Mouse (Mus musculus) midbrain, embryonic 11.5 days (tissue): ENCODE results near the gene Poldip2. TPM values are rescaled to one million over a fixed set of nuclear protein-coding genes. Genes with fewer than 3 reads are reported as not detected.
A peak's percentile ranks its signal among the peaks of the same experiment; 100 is the strongest.
"Not testable (repeated sequence)": the region's sequence is repeated elsewhere in the genome, so short reads cannot be mapped to it uniquely, and the experiment has no call there.

ENCODE experiments used
- ATAC-seq: fragments of 200-750 bp; cut with Nextera tagmentation; 2 replicates; pipeline ENCODE4 v1.8.0; 2017; ENCODE audit warnings: moderate TSS enrichment, moderate library complexity; ENCODE audit not compliant: low FRiP score
- DNase-seq: peaks from one replicate; pipeline ENCODE4 v3.0.0; 2015; ENCODE audit warnings: low spot score; ENCODE audit errors: missing footprints
- H3K27ac ChIP-seq: fragments of 300-500 bp; sonication (generic); 2 replicates; pipeline ENCODE4 v1.5.1; 2014; ENCODE audit warnings: low read depth, low read length
- H3K27me3 ChIP-seq: fragments of 300-500 bp; sonication (generic); 2 replicates; pipeline ENCODE4 v1.6.1; 2014; ENCODE audit warnings: mild to moderate bottlenecking, low read length, moderate library complexity, mixed read lengths; ENCODE audit not compliant: control insufficient read depth, insufficient read depth
- H3K36me3 ChIP-seq: fragments of 300-500 bp; sonication (generic); 2 replicates; pipeline ENCODE4 v1.6.1; 2014; ENCODE audit warnings: mild to moderate bottlenecking, low read length, moderate library complexity, mixed read lengths; ENCODE audit not compliant: control insufficient read depth, insufficient read depth
- H3K4me1 ChIP-seq: fragments of 300-500 bp; sonication (generic); 2 replicates; pipeline ENCODE4 v1.6.1; 2014; ENCODE audit warnings: low read length; ENCODE audit not compliant: control insufficient read depth, insufficient read depth
- H3K4me2 ChIP-seq: fragments of 300-500 bp; sonication (generic); 2 replicates; pipeline ENCODE4 v1.6.1; 2014; ENCODE audit warnings: mild to moderate bottlenecking, moderate library complexity
- H3K4me3 ChIP-seq: fragments of 300-500 bp; sonication (generic); 2 replicates; pipeline ENCODE4 v1.5.1; 2014; ENCODE audit warnings: low read depth, low read length
- H3K9ac ChIP-seq: fragments of 300-500 bp; sonication (generic); 2 replicates; pipeline ENCODE4 v1.6.1; 2014; ENCODE audit warnings: low read length
- H3K9me3 ChIP-seq: fragments of 300-500 bp; sonication (generic); 2 replicates; pipeline ENCODE4 v1.6.1; 2016; ENCODE audit warnings: low read length; ENCODE audit not compliant: control insufficient read depth
- WGBS: fragments of 180-500 bp; shearing (Covaris S2); extraction: QIAGEN DNeasy Blood & Tissue Kit; methylation state at CpG from one replicate; pipeline ENCODE4 v1.1.7; 2014; 5-methylcytosine and 5-hydroxymethylcytosine counted together
- polyA plus RNA-seq: library from polyadenylated mRNA; unstranded; fragments of >200 nt; fragmentation: Nextera tagmentation; extraction: Ambion mirVana; gene quantifications from 2 replicates; pipeline ENCODE4 v1.2.1, GENCODE M21; 2014

Poldip2 gene
- polyA plus RNA-seq, 1 experiment from 2014 or later = 139 TPM

DNA sequence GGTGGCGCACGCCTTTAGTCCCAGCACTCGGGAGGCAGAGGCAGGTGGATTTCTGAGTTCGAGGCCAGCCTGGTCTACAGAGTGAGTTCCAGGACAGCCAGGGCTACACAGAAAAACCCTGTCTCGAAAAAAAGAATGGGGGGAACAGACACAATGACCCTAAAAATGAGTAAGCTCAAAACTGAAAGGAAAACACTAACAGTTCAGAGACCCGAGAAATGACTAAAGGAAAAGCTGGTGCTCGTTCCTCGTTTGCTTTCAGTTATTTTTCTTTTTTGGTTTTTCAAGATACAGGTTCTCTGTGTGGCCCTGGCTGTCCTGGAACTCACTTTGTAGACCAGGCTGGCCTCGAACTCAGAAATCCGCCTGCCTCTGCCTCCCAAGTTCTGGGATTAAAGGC, 19.5 kb downstream of the Poldip2 start:
- not testable (repeated sequence) for H3K27me3 ChIP-seq, H3K9ac ChIP-seq, H3K4me2 ChIP-seq, ATAC-seq, H3K4me1 ChIP-seq, H3K9me3 ChIP-seq, DNase-seq, H3K27ac ChIP-seq, H3K4me3 ChIP-seq
- peaks cover 16% of the 10 kb centered on the region for H3K36me3 ChIP-seq
- 89% methylated on average over 10 of the region's 10 CpGs for WGBS

DNA sequence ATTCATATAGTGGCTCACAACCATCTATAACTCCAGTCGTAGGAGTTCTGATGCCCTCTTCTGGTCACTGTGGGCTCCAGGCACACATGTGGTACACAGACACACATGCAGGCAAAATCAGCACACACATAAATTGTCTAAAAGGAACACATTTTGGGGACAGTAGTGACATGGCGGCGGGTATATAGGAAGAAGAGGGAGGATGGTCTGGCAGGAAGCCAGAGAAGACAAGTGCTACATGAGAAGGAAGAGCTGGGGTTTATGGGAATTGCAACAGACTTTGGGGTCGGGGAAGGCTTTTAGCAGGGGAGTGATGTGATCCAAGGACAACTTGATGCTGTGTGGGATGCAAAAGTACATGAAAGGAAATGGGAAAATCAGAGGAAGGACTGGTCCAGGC, 22.5 kb downstream of the Poldip2 start:
- 90% methylated on average over 4 of the region's 4 CpGs for WGBS
- Histone ChIP-seq H3K4me2 (peak overlapping the region; percentile 81; the same call in 1 of the 2 replicates), H3K4me3 (no peak overlapping the region), H3K27ac (no peak overlapping the region), H3K4me1 (peaks cover 17% of the 10 kb centered on the region), H3K36me3 (peaks cover 6% of the 10 kb centered on the region; the same call in 1 of the 2 replicates), H3K9me3 (no peaks in the 10 kb centered on the region), H3K27me3 (no peaks in the 10 kb centered on the region), H3K9ac (no peak overlapping the region)
- DNase-seq = no peak
- no peak for ATAC-seq

DNA sequence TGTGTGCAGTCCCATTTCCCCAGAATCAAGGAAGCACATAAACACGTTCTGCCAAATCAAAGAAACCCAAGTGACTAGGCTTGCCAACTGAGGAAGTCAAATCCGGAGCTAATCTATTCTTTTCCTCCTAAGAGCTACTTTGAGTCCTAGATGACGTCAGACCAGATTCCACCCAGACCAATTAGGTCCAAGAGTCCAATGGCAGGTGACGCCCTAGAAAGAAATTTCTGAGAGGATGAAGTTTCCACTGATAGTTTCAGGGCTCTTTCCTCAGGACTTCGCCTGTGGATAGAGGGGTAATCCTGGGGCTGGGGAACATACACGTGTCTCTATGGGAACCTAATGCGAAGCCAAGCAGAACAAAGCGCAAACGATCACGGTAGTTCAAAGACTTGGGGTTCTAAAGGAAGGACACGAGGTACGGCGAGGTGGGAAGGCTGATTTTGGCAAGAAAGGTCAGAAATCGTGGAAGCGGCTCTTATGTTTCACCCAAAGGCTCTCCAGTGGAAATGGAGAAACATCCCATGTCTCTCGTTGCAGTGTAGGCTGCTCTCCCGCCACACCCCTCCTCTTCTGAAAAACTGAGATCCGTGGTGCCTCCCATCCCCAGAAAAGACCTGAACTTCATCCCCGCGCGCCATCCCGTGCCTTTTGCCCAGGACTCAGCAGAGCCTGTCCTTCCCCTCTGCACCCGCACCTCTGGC, 23.5 kb downstream of the Poldip2 start:
- Histone ChIP-seq H3K27me3 (no peaks in the 10 kb centered on the region), H3K9ac (peak overlapping the region; percentile 83), H3K36me3 (peaks cover 5% of the 10 kb centered on the region; the same call in 1 of the 2 replicates), H3K4me3 (peak overlapping the region; percentile 82), H3K4me2 (peak overlapping the region; percentile 81), H3K27ac (peak overlapping the region; percentile 74), H3K9me3 (no peaks in the 10 kb centered on the region), H3K4me1 (peaks cover 17% of the 10 kb centered on the region)
- WGBS = 1% methylated on average over 23 of the region's 23 CpGs
- DNase-seq (peak; percentile 89), ATAC-seq (peak; percentile 23)

DNA sequence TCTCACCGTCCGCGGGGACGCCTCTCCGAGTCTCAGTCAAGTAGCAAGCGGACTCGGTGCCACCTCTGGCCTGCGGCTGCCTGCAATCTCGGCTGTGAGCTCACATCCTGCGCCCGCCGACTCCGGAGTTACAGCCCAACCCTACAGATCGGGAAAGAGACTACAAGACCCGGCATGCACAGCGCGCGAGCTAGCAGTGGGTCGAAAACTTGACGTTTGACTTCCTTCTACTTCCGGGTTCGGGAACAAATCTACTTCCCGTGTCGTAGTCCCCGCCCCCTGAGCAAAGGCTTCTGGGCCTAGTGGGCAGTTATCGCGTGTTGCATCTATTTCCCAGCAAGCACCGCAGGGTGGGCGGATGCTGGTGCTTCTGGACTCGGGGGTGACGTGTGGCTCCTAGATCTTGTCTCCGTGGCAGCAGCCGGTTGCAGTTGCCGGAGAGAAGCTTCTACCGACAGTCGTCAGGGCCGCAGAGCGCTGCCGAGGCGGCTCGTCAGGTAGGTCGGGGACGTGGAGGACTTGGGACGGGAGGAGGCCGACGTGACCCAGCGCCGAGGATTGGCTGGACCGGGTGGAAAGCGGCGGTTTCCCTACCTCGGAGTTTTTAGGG, 24.2 kb downstream of the Poldip2 start, which contains the start of the genes Tnfaip1 and Ift20:
Gene Tnfaip1 (minus strand): TSS at position 253 of the 610 bp plus-strand sequence.
Gene Ift20 (plus strand): TSS at position 282 of the 610 bp plus-strand sequence.
- Histone ChIP-seq H3K4me1 (peaks cover 17% of the 10 kb centered on the region), H3K36me3 (peaks cover 5% of the 10 kb centered on the region; the same call in 1 of the 2 replicates), H3K27ac (peak within 1 kb of the TSS; percentile 74), H3K9me3 (no peaks in the 10 kb centered on the region), H3K4me3 (peak within 1 kb of the TSS; percentile 82), H3K4me2 (peak within 1 kb of the TSS; percentile 92), H3K9ac (peak within 1 kb of the TSS; percentile 83), H3K27me3 (no peaks in the 10 kb centered on the region)
- peak; percentile 98 for ATAC-seq
- WGBS = under 1% methylated on average over 52 of the region's 52 CpGs
- DNase-seq = peak; percentile 99

DNA sequence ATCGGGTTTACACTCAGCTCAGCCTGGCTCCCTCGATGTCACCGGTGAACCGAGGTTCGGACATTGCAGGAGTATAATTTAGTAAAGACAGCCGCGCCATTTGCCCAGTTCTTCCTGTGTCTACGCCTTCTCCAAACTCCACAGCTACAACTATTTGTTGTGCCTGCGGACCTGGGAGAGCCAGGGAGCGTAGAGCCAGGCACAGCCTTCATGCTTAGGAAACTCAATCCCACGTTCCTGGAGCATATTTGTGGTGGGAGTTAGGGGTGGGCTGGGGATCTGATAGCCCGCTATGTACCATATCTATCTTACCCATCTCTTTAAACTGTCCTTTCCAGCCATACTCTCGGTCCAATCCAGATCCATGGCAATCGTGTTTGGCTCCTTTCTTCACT, 24.7 kb downstream of the Poldip2 start:
- Histone ChIP-seq H3K9me3 (no peaks in the 10 kb centered on the region), H3K27ac (peak overlapping the region; percentile 59), H3K4me2 (peak overlapping the region; percentile 92), H3K27me3 (no peaks in the 10 kb centered on the region), H3K9ac (peak overlapping the region; percentile 80), H3K4me1 (peaks cover 17% of the 10 kb centered on the region), H3K4me3 (peak overlapping the region; percentile 82), H3K36me3 (peaks cover 5% of the 10 kb centered on the region; the same call in 1 of the 2 replicates)
- no peak for DNase-seq
- WGBS = 5% methylated on average over 14 of the region's 14 CpGs
- ATAC-seq = peak; percentile 4

DNA sequence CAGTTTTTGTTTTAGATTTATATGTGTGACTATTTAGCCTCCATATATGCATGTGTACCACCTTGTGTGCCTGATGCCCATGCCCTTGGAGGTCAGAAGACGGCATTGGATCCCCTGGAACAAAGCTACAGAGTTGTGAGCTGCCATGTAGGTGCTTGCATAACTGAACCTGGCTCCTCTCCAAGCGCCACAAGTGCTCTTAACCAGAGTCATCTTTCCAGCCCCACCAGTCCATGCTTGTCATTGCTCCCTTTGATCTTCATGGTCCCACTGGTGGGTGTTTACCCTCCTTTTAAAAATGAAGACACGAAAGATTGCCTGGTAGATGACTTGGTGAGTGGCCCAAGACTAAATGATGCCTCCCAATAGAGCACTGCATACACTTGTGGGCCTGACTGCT, 28.4 kb downstream of the Poldip2 start:
- no peak for DNase-seq
- Histone ChIP-seq H3K4me1 (peaks cover 9% of the 10 kb centered on the region), H3K36me3 (peaks cover 11% of the 10 kb centered on the region; the same call in 1 of the 2 replicates), H3K4me3 (no peak overlapping the region), H3K27ac (no peak overlapping the region), H3K9ac (no peak overlapping the region), H3K27me3 (no peaks in the 10 kb centered on the region), H3K4me2 (no peak overlapping the region), H3K9me3 (no peaks in the 10 kb centered on the region)
- ATAC-seq = no peak
- 92% methylated on average over 3 of the region's 3 CpGs for whole genome bisulfite sequencing

DNA sequence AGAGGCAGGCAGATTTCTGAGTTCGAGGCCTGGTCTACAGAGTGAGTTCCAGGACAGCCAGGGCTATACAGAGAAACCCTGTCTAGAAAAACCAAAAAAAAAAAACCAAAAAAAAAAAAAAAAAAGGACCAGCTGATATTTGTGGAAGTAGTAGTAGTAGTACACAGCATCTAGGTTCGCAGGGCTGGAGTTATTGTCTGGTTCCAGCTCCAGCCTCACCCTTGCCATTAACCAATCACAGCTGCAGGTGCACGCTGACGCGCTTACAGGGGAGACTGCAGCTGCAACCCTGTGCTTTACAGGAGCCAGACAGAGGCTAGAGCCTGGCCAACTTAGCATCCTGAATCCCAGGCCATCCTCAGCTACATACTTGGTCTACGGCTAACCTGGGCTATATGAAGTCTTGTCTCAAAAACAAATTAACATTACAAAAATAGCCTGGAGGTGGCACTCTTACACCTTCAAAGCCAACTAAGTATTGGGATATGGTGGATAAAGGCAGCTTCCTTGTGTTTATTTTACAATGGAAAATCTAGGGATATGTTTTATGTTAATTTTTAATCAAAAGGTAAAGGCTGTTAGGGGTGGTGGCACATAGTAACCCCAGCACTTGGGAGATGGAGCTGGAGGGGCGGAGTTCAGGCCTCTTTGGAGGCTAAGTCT, 32.6 kb downstream of the Poldip2 start:
- DNase-seq = no peak
- H3K27ac ChIP-seq = no peak overlapping the region
- 97% methylated on average over 7 of the region's 7 CpGs for WGBS
- no peaks in the 10 kb centered on the region for H3K27me3 ChIP-seq
- no peak overlapping the region for H3K4me2 ChIP-seq
- H3K9ac ChIP-seq = no peak overlapping the region
- peaks cover 11% of the 10 kb centered on the region for H3K4me1 ChIP-seq
- ATAC-seq = no peak
- peaks cover 8% of the 10 kb centered on the region; the same call in 1 of the 2 replicates for H3K36me3 ChIP-seq
- H3K9me3 ChIP-seq = no peaks in the 10 kb centered on the region
- H3K4me3 ChIP-seq = no peak overlapping the region

DNA sequence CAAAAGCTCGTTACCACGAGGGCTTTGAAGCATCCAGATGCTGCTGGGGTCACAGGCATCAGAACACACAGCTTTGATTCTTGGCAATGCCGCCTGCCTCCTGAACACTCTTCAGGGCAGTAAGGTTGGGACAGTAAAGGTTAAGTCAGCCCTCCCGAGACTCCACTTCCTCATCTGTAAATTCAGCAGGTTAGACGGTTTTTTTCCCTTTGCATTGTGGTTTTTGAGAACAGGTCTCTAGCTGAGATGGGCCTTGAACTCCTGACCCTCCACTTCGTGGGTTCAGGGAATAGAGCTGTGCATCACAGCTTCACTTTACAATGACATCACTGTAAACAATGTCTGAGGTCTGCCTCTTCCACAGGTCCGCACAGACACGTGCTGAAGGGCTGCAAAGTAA, 33.2 kb downstream of the Poldip2 start:
- ATAC-seq (no peak), DNase-seq (no peak)
- 77% methylated on average over 8 of the region's 8 CpGs for WGBS
- Histone ChIP-seq H3K4me1 (peaks cover 12% of the 10 kb centered on the region), H3K36me3 (peaks cover 6% of the 10 kb centered on the region; the same call in 1 of the 2 replicates), H3K4me3 (no peak overlapping the region), H3K9me3 (no peaks in the 10 kb centered on the region), H3K27me3 (no peaks in the 10 kb centered on the region), H3K9ac (no peak overlapping the region), H3K4me2 (no peak overlapping the region), H3K27ac (no peak overlapping the region)
